Mouse (Mus musculus): Measurements from ENCODE around the gene Zfp827. TPM values are rescaled to one million over a fixed set of nuclear protein-coding genes. Genes with fewer than 3 reads are reported as not detected.

The Zfp827 gene
- polyA plus RNA-seq, 1 experiment from 2014 or later, result 14.9 TPM

DNA sequence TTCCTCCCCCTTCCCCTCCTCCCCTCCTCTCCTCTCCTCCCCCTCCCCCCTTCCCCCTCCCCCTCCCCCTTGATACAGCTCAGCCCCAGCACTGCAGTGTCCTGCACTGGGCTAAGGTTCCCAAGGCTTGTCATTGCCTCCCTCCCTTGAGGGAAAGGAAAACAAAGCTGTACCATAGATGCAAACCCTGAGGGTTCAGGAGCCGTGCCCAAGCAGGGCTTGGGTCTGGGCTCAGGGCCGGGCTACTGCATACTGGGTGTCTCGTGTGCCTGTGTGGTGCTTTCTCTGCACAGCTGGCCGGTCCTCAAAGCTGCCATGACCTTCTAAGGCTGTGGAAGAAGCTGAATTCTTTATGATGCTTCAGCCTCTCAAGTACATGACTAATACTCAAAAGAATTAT lies 145.4 kb downstream of the Zfp827 start:
- Histone ChIP-seq H3K27me3 (no peaks in the 10 kb centered on the region), H3K4me1 (no peaks in the 10 kb centered on the region), H3K36me3 (peaks cover 26% of the 10 kb centered on the region), H3K9ac (no peak overlapping the region), H3K4me2 (replicated peaks) (no peak overlapping the region), H3K9me3 (no peaks in the 10 kb centered on the region), H3K4me3 (no peak overlapping the region), H3K27ac (no peak overlapping the region)
- 81% methylated on average over 4 of the region's 4 CpGs for WGBS
- no peak for ATAC-seq (ENCODE audit: low FRiP score, low read depth)

DNA sequence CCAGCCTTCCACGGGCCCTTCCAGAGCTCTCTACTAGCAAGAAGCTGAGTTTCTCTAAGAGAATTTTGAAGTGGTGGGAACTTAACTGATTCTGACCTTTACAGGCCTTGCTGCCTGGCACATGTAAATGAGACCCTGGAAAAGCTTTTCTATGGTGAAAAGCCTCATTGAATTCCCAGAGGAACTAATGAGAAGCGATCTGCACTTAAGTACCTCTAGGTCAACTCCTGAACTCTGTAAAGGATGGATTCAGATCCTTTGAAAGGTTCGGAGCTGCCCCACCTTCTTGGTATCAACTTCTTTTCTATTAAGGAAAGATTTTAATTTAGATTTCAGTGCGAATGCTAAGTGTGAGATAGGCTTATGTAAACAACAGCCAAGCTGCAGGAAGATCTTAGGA lies 147.8 kb downstream of the Zfp827 start:
- Histone ChIP-seq H3K4me2 (replicated peaks) (no peak overlapping the region), H3K4me1 (no peaks in the 10 kb centered on the region), H3K9ac (no peak overlapping the region), H3K9me3 (no peaks in the 10 kb centered on the region), H3K4me3 (no peak overlapping the region), H3K36me3 (peaks cover 50% of the 10 kb centered on the region), H3K27ac (no peak overlapping the region), H3K27me3 (no peaks in the 10 kb centered on the region)
- 82% methylated on average over 4 of the region's 4 CpGs for WGBS
- no peak for ATAC-seq (ENCODE audit: low FRiP score, low read depth)

DNA sequence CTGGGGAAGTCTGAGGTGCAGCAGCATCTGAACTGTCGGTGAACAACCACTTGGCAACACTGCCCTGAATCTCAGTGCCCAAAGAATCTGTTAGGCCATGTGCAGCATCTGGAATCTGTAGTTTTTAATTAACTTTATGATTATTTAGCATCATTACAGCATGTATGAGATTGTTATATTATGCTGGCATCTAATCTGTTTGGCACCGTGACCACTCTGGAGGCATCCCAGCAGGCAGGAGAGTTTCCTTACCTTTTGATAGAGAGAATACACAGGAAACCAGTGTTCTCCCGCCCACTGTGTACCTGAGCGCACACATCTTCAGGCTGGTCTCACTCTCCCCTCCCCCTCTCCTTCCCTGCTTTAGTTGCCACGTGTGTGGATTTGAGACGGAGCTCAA lies 151.4 kb downstream of the Zfp827 start:
- Histone ChIP-seq H3K4me1 (no peaks in the 10 kb centered on the region), H3K27me3 (no peaks in the 10 kb centered on the region), H3K27ac (no peak overlapping the region), H3K9ac (no peak overlapping the region), H3K36me3 (peaks cover 86% of the 10 kb centered on the region), H3K9me3 (no peaks in the 10 kb centered on the region), H3K4me3 (no peak overlapping the region), H3K4me2 (replicated peaks) (no peak overlapping the region)
- WGBS, result 79% methylated on average over 6 of the region's 6 CpGs
- no peak for ATAC-seq (ENCODE audit: low FRiP score, low read depth)

DNA sequence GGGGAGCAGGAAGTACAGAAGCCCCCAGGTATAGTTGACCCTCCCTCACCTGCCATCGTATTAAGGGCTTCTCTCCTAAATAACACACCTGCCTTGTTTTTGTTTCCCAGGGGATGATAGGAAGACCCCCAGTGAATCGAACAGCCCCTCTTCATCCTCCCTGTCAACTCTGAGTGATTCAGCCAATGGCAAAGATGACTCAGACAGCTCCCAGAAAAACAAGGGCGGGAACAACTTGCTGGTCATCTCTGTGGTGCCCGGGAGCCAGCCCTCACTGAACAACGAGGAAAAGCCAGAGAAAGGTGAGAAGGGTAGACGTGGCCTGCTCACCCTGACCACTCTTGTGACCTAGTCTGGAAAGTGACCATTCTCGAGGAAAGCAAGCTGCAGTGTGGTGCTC lies 157.3 kb downstream of the Zfp827 start:
- WGBS, result 86% methylated on average over 7 of the region's 7 CpGs
- Histone ChIP-seq H3K9ac (no peak overlapping the region), H3K27ac (no peak overlapping the region), H3K4me1 (no peaks in the 10 kb centered on the region), H3K9me3 (no peaks in the 10 kb centered on the region), H3K27me3 (no peaks in the 10 kb centered on the region), H3K4me2 (replicated peaks) (no peak overlapping the region), H3K4me3 (no peak overlapping the region), H3K36me3 (peaks cover 95% of the 10 kb centered on the region)
- no peak for ATAC-seq (ENCODE audit: low FRiP score, low read depth)

DNA sequence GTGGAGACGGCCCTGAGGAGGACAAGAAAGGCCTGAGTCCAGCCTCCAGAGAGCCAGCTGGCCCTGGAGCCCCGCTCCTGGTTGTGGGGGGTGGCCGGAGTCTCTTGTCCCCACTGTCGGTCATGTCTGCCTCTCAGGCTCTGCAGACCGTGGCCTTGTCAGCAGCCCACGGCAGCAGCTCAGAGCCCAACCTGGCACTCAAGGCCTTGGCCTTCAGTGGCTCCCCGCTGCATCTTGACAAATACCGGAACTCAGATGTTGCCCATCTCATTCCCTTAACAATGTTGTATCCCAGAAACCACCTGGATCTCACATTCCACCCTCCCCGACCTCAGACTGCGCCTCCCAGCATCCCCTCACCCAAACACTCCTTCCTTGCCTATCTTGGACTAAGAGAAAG lies 161.8 kb downstream of the Zfp827 start:
- H3K27me3 ChIP-seq, result no peaks in the 10 kb centered on the region
- no peak overlapping the region for H3K4me2 ChIP-seq (replicated peaks)
- 91% methylated on average over 10 of the region's 10 CpGs for WGBS
- H3K4me3 ChIP-seq, result no peak overlapping the region
- no peaks in the 10 kb centered on the region for H3K4me1 ChIP-seq
- no peak overlapping the region for H3K9ac ChIP-seq
- peaks cover 79% of the 10 kb centered on the region for H3K36me3 ChIP-seq
- H3K27ac ChIP-seq, result no peak overlapping the region
- no peaks in the 10 kb centered on the region for H3K9me3 ChIP-seq
- ATAC-seq (ENCODE audit: low FRiP score, low read depth), result no peak

DNA sequence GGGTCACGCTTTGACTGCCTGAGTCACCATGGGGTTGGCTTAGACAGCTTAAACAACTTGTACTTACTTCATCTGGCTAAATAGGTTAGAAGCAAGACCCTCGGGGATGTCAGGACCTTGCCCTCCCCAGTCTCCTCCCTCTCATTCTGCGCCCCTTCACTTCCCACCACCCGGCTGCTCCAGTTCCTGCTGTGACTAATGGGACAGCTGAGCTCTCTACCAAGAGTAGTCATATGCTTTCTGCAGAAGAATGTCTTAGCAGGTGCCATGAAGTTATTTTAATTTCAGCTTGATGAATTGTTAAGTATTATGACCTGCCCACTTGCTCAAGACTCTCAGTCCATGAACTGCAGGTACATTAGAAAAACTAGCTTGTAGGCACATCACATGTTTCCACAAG lies 168.2 kb downstream of the Zfp827 start:
- WGBS, result 73% methylated on average over 4 of the region's 4 CpGs
- no peak for ATAC-seq (ENCODE audit: low FRiP score, low read depth)
- H3K27ac ChIP-seq, result no peak overlapping the region

DNA sequence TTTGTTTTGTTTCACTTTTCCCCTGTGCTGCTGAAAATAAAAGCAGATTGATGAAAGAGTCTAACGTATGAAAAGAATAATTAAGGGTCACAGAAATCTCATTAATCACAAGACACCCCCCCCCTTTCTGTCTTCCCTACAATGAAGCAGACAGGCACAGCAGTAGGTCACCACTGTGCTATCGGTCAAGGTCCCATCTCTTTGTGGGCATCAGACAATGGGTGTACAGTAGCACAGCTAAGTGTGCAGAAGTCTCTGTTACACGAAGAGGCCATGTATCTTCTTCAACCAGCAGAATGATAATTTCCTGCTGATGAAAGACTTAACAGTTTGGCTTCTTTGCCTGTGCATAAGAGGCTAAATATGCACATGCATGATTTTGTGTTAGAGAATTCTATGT lies 170.4 kb downstream of the Zfp827 start:
- Histone ChIP-seq H3K27me3 (no peaks in the 10 kb centered on the region), H3K36me3 (peaks cover 13% of the 10 kb centered on the region), H3K4me1 (peaks cover 26% of the 10 kb centered on the region), H3K4me3 (no peak overlapping the region), H3K4me2 (replicated peaks) (no peak overlapping the region), H3K9ac (no peak overlapping the region), H3K27ac (no peak overlapping the region), H3K9me3 (no peaks in the 10 kb centered on the region)
- no peak for ATAC-seq (ENCODE audit: low FRiP score, low read depth)
- 87% methylated on average over 3 of the region's 3 CpGs for WGBS

More for the DNA sequence above, 168.2 kb downstream of the Zfp827 start:
- Histone ChIP-seq H3K27me3 (no peaks in the 10 kb centered on the region), H3K4me2 (replicated peaks) (no peak overlapping the region), H3K4me1 (peaks cover 10% of the 10 kb centered on the region), H3K9me3 (no peaks in the 10 kb centered on the region), H3K36me3 (peaks cover 25% of the 10 kb centered on the region), H3K4me3 (no peak overlapping the region), H3K9ac (no peak overlapping the region)

DNA sequence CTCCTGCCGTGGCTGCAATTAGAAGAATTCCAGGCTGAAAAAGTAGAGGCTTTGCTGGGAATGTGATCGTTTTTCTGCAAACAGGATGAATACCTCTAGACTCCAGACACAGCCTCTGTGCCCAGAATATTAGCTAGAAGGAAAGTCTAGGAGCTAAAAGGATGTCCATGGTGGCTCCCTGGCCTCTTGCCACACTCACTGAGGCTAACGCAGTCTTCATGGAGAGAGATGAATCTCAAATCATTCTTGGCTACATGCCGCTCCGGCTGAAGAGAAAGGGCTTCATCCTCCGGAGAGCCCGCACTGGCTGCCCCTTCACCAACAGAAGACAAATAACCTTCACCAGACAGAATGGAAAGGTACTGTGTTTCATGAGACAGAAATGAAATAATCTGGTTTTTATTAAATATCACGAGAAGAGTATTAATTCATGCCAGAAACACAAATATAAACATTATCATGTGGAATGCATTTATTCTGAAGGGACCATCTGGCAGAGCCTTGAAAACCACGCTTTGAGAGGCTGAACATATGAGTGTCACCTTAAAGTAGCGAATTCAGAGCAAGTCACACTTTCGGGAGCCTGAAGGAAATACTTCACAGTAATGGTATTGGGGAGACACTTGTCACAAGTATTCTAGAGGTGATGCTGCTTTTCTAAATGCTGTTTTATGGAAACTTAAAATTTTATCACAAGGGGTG lies 173.4 kb downstream of the Zfp827 start:
- no peak overlapping the region for H3K4me3 ChIP-seq
- peaks cover 4% of the 10 kb centered on the region for H3K36me3 ChIP-seq
- 51% methylated on average over 11 of the region's 11 CpGs for WGBS
- peak overlapping the region; percentile 23; the same call in 1 of the 2 replicates for H3K4me2 ChIP-seq (replicated peaks)
- peaks cover 36% of the 10 kb centered on the region for H3K4me1 ChIP-seq
- H3K9ac ChIP-seq, result no peak overlapping the region
- ATAC-seq (ENCODE audit: low FRiP score, low read depth), result no peak
- peak overlapping the region; percentile 73 for H3K27ac ChIP-seq
- H3K9me3 ChIP-seq, result no peaks in the 10 kb centered on the region
- no peaks in the 10 kb centered on the region for H3K27me3 ChIP-seq

DNA sequence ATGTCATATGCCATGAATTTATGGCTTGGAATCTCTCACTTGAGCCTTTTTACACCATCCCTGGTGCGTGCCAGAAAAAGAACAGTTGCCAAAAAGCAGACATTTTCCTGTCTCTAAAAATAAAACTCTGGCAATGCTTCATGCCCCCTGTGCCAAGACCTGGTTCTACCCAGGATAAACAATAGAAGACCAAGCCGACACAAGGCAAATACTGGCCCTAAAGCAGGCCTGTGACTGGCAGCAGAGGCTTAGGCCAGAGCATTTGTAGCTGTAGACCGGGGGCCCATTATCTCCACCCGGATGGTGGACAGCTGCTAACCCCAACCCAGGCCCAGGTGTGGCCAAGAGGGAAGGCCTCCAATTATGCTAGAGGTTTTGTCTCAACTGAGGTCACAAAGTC lies 178.7 kb downstream of the Zfp827 start:
- no peak overlapping the region for H3K4me2 ChIP-seq (replicated peaks)
- H3K9ac ChIP-seq, result no peak overlapping the region
- WGBS, result 48% methylated on average over 4 of the region's 4 CpGs
- H3K36me3 ChIP-seq, result no peaks in the 10 kb centered on the region
- peaks cover 72% of the 10 kb centered on the region for H3K4me1 ChIP-seq
- H3K27me3 ChIP-seq, result no peaks in the 10 kb centered on the region
- no peaks in the 10 kb centered on the region for H3K9me3 ChIP-seq
- H3K4me3 ChIP-seq, result no peak overlapping the region
- ATAC-seq (ENCODE audit: low FRiP score, low read depth), result no peak
- H3K27ac ChIP-seq, result peak overlapping the region; percentile 99

DNA sequence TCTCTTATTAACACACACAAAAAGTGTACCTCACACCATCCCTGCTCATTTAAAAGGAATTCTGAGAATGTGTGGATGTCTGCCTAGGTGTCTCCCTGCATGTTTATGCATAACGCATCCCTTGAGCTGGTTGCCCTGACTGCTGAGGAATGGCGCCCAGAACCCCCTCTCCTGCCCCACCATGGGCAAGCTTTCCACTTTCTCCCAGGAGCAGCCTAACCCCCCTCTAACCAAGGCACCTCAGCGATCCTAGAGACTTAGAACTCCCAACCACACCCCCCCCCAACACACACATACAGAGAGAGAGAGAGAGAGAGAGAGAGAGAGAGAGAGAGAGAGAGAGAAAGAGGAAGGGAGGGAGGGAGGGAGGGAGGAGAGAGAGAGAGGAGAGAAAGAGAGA lies 179.9 kb downstream of the Zfp827 start:
- Histone ChIP-seq H3K4me1 (peaks cover 64% of the 10 kb centered on the region), H3K4me3 (no peak overlapping the region), H3K9me3 (no peaks in the 10 kb centered on the region), H3K4me2 (replicated peaks) (peak overlapping the region; percentile 66; the same call in 1 of the 2 replicates), H3K9ac (no peak overlapping the region), H3K27me3 (no peaks in the 10 kb centered on the region), H3K27ac (peak overlapping the region; percentile 99), H3K36me3 (no peaks in the 10 kb centered on the region)
- WGBS, result 19% methylated on average over 3 of the region's 3 CpGs
- no peak for ATAC-seq (ENCODE audit: low FRiP score, low read depth)

DNA sequence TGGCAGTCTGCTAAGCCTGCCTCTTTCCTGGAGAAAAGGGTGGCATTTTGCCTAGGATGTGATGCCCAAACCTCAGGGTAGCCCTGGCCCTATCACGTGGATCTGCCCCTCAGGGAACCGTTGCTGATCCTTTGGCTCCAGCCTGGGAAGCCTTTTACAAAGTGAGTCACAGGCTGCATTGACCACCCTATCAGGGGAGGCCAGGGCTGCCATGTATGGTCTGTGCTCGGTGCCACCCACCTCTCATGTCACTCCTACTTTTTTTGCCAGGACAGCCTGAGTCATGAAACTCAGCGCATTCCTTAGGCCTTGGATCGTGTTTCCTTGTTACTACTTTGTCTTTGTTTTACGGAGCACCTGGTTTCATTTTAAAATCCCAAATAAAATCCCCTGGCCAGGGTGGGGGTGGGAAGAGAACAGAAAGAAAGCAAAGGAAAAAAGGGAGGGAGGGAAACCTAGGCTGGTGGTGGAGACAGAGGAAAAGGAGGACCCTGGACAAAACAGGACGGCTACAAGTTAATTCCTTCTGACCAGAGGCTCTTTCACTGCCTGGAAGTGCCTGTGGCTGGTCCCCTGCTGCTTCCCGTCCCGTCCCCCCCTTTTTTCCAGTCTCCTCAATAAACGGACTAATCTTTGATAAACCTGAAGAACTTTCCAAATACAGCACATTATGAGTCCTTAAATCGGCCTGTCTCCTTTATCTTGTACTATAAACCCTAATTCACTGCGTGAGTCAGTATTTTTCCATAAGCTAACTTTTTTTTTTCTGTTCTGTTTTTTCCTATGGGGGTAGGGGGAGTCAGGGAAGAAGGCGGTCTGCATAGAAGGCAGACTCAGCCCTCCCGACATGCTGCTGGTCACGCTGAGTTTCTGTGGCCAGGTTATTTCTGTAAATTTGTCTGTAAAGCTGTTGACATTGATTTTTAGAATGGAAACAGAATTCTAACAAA lies 180.7 kb downstream of the Zfp827 start:
- Histone ChIP-seq H3K4me3 (peak overlapping the region; percentile 27; the same call in 1 of the 2 replicates), H3K4me2 (replicated peaks) (peak overlapping the region; percentile 66), H3K27me3 (no peaks in the 10 kb centered on the region), H3K27ac (peak overlapping the region; percentile 99), H3K4me1 (peaks cover 63% of the 10 kb centered on the region), H3K9me3 (no peaks in the 10 kb centered on the region), H3K9ac (peak overlapping the region; percentile 62), H3K36me3 (no peaks in the 10 kb centered on the region)
- peak; percentile 88 for ATAC-seq (ENCODE audit: low FRiP score, low read depth)
- WGBS, result 2% methylated on average over 15 of the region's 15 CpGs

DNA sequence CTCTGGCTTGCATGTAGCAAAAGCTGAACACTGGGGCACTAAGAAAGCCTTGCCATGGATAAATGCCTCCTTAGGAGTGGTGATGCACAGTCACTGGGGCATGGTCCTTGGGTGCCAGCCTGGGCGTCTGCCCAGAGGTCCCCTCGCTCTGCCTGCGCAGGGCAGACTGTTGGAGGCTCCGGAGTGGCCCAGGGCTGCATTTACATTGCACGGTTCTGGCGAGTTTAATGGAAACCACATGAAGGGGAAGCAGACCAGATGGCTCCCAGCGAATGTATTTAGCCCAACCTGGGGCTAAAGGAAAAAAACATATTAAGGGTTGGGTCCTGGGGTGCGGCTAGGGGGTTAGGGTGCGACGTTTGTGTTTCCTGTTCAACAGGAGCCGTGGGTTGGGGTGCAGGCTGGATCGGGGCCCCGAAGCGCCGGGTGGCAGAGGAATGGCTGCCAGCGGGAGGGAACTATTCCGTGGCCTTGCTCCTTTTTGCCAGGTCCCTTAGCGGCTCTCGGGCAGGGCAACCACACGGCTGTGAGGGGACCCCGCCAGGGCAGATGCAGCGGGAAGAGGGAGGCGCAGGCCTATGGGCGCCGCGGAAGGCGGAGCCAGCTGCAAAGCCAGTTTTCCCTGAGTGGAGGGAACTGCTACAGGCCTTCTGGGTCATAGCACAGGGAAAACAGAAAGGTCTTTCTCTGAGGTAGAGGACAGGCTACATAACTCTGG lies 181.6 kb downstream of the Zfp827 start:
- 1% methylated on average over 27 of the region's 27 CpGs for WGBS
- Histone ChIP-seq H3K9ac (peak overlapping the region; percentile 62), H3K4me3 (peak overlapping the region; percentile 27), H3K27ac (peak overlapping the region; percentile 99), H3K36me3 (no peaks in the 10 kb centered on the region), H3K4me2 (replicated peaks) (peak overlapping the region; percentile 66), H3K9me3 (no peaks in the 10 kb centered on the region), H3K4me1 (peaks cover 63% of the 10 kb centered on the region), H3K27me3 (no peaks in the 10 kb centered on the region)
- peak; percentile 71 for ATAC-seq (ENCODE audit: low FRiP score, low read depth)

All from limb, embryonic 13.5 days (tissue).